Mouse (Mus musculus): ENCODE data around the gene Ndufs1. TPM values are rescaled to one million over a fixed set of nuclear protein-coding genes. Genes with fewer than 3 reads are reported as not detected.
A peak's percentile ranks its signal among the peaks of the same experiment; 100 is the strongest.
"Not testable (repeated sequence)": the region's sequence is repeated elsewhere in the genome, so short reads cannot be mapped to it uniquely, and the experiment has no call there.

Ndufs1 gene
- polyA plus RNA-seq, 3 experiments from 2014 or later: 101 to 116 (median 108) TPM

DNA sequence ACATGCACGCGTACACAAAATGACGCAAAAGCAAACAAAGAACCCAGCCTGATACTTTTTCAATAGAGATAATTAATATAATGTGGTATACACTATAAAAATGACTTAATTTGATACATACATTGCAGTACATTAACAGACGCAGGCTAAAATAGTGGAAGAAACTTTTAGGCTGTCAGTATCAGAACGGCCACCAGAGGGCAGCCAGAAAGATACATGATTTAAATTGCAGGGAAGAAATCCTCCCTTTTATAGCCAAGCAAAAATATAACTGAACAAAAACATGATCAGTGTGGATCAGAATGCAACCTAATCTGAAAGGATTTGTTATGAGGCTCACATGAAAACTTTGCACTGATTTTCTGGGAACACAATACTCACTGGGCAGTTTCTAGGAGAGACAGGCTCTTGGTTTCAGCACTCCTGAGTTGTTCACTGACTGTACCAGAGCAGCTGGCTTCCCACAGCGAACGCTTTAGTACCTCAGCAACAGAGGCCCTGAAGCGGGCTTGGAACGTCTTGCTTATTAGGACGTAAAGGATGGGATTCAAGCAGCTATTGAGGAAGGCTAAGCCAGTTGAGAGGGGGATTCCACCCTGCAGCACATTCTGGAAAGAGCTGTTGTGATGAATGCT, 6.1 kb upstream of the Ndufs1 start:
- ATAC-seq: no peak

DNA sequence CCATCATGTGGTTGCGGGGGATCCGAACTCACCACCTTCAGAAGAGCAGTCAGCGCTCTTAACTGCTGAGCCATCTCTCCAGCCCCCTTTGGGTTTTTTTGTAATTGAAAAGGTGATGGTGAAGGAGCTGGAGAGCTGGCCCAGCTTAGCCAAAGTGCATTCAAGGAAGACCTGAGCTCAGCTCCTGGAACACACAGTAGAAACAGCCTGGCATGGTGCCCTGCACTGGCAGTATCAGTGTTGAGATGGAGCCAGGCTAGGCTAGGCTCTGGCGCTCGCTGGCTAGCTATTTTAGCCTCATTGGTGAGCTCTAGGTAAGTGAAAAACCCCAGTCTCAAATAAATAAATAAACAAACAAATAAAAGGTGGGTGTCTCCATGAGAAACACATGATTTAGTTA, 5.6 kb upstream of the Ndufs1 start:
- no peak for ATAC-seq

DNA sequence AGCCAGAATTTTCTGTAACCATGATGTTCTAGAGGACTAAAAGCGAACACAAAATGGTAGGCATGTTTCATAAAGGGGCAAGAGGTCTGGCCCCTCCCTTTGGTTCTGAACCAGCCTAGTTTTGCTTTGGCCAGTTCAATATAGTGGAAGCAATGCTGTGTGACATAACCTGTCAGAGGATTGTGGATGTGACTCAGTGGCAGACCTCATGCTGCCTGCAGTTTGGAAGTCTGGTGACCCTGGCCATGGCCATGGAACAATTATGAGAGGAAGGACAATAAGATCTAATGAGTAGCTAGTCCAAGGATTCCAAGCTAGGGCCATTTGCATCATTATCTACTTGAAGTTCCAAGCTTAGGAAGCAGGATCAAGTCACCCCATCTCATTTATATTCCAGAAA, 4.8 kb upstream of the Ndufs1 start:
- no peak for ATAC-seq

DNA sequence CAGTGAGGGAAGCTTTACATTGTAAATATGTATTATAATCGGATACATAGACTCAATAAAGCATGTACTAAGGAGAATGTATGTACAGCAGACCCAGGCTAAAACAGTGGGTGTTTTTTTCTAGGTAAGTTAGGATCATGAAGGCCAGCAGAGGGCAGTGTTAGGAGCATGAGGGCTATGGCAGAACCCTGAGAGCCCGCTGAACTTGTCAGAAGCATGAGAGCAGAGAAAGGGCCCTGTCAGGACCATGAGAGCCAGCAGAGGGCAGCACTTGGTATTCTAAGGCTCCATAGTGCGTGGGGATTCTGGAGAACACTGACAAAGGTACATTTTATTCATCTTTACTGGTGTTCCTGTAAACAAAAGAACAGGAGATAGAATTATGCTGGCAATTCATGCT, 4.4 kb upstream of the Ndufs1 start:
- ATAC-seq: peak; percentile 82

DNA sequence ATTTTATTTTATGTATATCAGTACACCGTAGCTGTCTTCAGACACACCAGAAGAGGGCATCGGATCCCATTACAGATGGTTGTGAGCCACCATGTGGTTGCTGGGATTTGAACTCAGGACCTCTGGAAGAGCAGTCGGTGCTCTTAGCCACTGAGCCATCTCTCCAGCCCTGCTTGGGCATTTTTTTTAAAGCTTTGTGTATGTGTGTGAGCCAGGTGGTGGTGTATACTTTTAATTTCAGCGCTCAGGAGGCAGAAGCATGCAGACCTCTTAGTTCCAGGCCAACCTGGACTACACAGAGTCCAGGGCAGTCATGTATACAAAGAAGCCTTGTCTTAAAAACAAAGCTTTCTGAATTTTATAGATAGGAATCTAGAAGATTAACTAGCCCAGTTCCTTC, 3.9 kb upstream of the Ndufs1 start:
- ATAC-seq: not testable (repeated sequence)

DNA sequence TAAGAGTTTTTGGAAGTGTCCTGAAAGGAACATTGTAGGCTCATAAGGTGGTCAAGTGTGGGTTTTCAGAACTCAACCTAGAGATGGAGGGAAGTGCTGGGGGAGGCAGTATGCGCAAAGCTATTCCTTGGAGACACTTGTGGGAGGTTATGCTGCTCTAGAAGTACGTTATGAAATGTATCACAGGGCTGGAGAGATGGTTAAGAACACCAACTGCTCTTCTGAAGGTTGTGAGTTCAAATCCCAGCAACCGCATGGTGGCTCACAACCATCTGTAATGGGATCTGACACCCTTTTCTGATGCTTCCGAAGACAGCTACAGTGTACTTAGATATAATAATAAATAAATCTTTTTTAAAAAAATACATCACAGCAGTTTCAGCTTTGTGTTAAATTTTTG, 3.5 kb upstream of the Ndufs1 start:
- ATAC-seq: no peak

DNA sequence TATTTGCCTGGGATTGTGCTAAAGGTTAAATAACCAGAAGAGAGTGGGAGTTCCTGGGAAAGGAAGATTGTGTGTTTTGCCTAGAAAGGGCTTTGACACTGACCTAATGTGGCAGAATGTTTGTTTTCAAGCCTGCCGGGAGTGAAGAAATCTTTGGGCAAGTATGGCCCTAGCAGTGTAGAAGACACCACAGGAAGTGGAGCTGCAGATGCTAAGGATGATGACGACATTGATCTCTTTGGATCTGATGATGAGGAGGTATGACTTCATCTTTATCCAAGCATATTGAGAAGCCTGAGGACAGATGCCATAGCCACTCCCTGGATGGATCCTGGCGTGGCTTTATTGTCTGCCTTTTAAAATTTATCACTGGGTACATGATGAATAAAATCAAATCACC, 1.7 kb upstream of the Ndufs1 start:
- no peak for ATAC-seq

DNA sequence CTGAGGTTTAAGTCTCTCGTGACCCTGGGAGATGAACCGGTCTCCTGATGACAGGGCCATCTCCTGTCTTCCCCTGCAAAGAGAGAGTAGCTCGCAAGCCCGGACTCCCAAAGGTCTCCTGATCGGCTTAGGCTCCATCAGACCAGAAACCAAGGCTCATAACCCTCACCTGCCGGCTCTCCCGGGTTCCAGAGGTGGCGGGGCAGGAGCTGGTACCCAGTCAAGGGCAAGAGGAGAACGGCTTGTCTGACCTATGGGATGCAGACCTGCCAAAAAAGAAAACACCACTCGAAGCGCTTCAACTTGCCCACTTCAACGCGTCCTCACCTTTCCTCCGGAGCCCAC, 402 bp downstream of the Ndufs1 start:
- ATAC-seq: peak; percentile 9

DNA sequence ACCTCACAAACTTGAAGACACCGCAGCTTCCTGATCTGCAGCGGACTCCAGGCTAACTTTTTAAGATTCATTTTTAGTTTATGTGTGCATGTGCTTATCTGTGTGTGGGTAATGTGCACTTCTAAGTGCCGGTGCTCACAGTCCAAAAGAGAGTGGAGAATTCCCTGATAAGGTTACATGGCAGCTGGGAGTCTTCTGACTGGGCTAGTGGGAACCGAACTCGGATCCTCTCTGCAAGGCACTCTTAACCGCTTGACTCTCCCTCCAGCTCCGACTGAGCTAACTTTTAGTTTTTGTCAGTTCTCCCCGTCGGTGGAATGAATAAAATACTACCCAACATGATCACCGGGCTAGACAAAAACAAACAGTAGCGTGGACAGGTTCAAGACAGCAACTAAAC, 780 bp downstream of the Ndufs1 start:
- no peak for ATAC-seq

DNA sequence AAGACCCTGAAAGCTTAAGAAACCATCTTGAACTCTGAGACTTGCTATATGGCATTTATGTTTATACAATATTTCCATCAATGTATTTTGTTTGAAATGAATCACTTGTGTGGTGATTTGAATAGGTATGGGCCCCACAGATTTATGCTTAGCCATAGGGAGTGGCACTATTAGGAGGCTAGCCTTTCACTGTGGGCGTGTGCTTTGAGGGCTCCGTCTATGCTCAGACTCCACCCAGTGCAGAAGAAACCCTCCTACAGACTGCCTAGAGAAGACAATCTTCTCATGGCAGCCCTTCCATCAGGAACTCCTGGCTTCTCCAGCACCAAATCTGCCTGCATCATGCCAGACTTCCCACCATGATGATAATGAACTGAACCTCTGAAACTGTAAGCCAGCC, 8.0 kb downstream of the Ndufs1 start:
- no peak for ATAC-seq

DNA sequence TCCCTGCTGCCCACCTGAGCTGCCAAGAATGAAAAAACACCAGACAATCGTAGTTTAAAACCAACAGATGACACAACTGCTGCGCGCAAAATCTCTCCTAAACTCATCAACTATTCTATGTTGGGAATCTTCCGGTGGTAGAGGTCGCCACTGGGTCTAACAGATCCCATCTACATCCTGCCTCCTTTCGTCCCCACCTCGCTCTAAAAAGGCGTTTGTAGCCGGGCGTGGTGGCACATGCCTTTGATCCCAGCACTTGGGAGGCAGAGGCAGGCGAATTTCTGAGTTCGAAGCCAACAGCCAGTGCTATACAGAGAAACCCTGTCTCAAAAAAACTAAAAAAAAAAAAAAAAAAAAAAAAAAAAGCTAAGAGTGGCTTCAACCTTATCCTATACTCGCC, 36.4 kb downstream of the Ndufs1 start:
- ATAC-seq: no peak

DNA sequence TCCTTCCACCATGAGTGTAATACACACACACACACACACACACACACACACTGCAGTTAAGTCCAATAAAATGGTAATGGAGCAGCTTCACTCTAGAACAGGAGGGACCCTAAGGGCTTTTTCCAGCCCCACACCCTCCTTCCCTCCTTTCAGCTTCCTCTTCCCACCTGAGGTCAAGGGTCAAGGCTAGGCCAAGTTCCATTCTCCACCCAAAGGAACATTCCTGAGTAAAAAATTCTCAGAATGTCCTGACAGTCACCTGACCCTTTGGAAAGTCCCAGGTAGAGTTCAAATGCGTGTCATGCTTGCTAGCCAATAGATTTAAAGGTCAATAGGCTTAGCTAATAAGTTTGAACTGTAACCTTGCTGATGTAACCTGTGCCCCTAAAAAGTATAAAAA, 38.0 kb downstream of the Ndufs1 start:
- not testable (repeated sequence) for ATAC-seq

DNA sequence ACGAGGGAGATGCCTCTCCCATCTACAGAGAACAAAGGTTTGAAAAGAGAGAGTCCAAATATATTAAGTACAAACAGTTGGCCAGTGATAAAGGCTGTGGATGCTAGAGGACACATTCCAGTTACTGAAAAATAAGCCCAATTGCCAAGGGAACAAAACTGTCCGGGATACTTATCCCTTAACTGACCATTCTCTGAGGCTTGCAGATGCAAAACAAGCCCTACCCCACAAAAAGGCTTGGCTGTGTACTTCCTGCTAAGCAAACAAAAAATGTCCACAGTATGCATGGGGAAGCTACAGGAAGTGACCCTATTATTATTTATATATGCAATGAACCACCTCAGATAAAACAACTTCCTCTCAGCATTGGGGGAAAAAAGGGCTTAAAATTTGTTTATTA, 38.7 kb downstream of the Ndufs1 start:
- ATAC-seq: no peak

DNA sequence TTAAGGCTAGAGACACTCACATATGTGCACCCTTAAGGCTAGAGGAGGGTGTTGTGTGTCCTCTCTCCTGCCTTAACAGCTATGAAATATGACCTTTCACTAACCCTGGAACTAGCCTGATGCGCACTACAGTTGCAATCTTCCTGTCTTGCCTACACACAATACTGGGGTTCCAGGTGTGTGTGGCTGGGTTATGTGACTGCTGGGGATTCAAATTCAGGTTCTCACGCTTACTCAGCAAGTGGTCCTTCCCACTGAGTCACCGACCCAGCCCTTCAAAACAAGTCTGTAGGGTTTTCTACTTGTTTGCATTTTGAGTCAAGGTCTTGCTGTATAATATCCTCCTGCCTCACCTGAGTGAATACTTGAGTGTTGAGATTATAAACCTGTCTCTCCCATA, 42.1 kb downstream of the Ndufs1 start:
- ATAC-seq: no peak

DNA sequence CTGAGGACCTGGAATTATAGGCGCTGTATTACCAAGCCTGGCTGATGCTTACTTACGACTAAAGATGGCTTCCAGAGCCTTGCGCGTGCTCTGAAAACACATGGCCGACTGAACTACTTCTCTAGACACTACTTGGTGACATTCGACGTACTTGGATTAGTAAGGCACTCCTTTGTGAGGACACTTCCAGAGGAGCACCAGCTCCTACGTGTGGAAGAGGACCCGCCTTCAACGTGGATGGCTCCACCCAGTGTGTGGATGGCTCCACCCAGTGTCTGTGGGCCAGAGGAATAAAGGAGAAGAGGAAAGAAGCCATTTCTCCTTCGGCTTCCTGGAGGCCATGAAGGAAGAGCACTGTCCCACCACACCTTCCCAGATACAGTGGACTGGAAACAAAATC, 44.9 kb downstream of the Ndufs1 start:
- no peak for ATAC-seq

DNA sequence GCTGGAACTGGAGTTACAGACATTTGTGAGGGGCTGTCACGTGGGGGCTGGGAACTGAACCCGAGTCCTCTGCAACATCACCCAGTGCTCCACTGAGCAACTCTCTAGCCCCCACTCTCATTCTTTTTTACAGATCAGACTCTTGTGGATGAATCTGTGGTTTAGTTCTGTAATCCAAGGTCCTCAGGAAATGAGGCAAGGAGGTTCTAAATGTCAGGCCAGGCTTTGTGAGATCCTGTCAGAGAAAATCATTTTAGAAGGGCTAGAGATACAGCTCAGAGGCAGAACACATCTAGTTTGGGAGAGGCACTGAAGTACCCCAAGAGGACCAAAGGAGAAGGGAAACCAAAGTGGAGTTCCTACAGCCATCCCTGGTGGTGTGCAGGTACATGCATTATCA, 45.8 kb downstream of the Ndufs1 start:
- no peak for ATAC-seq

DNA sequence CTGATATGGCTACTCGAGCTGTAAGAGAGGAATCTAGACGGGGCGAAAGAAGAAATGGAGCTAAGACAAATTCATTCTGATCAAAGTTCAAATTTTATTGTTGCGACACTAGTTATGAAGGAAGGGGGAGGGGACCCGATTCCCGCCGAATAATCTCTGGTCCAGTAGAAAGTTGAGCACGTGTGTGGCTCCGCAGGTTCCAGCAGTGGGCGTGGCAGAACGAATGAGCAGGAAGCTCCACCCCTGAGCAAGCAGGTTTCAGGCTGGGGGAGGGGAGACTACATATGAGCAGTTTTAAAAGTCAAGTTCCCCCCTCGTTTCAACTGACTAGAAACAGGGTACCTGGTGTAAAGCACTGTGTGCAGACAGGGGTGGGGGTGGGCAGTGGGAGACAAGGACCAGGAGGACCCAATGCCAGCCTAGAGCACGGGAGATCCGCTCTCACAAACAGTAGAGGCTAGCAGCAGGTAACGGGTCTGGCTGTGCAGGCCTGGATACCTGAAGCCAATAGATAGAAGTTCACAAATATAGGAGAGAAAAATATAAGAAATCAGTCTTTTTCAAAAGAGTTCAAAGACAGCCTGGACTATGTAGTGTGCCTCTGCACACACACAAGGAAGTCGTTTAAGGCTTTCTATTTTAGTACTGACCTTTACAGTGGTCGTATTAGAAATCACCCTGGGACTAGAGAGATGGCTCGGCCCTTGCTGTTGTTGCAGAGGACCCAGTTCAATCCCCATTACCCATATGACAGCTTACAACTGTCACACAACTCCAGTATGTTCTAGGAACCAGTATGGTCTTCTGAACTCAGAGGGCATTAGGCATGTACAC, 46.6 kb downstream of the Ndufs1 start:
- ATAC-seq: peak; percentile 57

DNA sequence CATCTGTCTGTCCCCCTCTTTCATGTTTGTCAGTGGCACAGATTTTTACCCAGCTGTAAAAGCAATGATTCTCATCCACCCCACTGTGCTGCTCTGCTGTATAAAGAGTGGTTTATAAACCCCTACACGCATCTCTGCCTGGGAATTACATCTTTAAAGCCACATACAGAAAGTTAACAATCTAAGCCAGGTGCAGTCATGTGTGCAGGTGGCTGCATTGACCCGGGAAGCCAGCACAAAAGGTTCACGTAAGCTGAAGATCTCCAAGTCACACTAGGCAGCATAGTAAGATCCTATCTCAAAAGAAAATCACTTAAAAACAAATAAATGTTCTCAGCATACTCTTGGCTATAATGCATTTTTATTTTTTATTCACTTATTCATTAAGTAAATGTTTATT, 47.4 kb downstream of the Ndufs1 start:
- peak; percentile 19 for ATAC-seq

DNA sequence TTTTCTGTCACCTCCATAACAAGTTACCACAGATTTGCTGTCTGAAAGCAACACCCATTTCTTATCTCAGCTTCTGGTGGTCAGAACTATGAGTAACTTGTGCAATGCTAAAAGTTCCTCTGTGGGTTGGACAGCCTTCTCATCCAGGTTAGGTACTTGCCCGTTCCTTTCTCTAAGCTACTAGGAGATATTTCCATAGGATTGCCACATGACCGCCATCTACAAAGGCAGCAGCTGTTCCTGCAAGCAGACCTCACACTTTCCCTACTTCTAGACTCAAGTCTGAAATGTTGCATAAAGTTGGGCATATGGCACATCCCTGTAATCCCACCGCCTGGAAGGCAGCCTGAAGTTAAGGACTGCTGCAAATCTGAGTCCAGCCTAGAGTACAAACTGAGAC, 50.4 kb downstream of the Ndufs1 start:
- no peak for ATAC-seq

DNA sequence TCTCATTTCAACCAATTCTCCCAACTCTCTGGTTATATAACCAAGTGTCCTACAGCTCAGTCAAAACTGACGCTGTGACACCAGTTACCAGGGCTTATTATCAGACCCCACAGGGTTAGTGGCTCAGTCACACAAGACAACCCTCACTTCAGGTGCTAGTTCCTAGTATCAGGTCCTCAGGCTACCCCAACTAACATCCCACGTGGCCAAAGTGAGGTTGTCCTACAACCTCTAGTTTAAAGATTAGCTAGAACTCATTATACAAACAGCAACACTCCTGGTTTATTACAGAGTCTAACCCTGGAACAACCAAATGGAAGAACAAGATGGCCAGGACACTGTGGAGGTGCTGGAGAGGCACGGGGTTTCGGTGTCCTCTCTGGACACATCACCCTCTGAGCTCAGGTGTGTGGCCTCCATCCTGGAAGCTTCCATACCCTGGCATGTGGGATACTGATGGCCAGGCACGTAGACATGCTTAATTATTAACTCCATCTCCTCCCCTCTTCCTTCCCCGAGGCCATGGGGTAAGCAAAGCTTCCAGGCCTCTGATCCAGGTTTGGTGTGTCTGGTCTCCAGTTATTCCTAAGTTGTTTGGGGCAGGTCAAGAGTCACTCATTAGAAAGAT, 52.7 kb downstream of the Ndufs1 start:
- ATAC-seq: no peak

DNA sequence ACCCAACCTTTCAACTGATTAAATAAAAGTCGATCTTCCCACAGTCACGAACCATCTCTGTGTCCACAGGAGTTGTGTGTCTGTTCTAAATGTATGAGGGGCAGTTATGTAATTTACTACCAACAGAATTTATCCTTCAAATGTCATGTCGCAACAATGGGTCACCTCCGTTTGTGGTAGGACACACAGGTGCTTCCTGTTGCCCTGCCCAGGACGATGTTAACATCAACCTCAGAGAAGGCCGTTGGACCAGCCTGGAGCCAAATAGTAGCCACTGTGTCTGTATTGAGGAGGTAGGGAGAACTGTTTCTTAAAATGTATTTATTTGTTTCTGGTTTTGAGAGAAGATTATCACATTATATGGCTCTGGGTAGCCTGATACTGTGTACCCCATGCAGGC, 54.6 kb downstream of the Ndufs1 start:
- ATAC-seq: no peak

DNA sequence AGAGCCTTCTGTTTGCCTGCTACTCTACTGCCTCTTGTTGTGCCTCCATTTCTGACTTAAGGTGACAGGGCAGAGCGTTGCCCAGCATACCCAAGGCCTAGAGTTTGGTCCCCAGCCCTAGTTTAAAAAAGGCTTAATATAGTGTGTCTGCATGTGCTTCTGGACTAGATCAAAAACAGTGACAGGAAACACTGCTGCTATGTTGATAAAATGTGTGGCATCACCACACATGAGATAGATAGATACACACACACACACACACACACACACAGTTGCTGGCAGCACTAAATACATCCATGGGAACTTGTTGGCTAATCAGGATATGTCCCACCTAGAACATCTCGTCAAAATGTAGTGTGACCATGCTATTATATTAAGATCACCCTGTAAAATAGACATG, 56.3 kb downstream of the Ndufs1 start:
- ATAC-seq: no peak

DNA sequence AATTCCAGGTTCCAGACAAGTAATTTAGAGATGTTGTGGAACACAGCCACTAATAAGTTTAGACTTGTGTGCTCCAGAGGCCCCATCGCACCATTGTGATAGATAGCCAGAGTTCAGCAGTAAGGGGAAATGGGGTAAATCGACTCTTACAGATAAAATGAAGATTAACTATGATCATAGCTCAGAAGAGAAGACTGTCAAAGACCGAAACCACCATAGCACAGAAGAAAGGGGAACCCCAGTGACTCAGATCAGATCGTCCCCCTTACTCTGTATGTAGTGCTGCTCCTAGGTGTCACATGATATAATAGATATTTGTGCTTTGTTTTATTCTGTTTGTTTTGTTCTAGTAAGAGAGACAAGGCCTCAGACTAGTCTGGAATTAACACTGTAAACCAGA, 57.0 kb downstream of the Ndufs1 start:
- ATAC-seq: peak; percentile 92

DNA sequence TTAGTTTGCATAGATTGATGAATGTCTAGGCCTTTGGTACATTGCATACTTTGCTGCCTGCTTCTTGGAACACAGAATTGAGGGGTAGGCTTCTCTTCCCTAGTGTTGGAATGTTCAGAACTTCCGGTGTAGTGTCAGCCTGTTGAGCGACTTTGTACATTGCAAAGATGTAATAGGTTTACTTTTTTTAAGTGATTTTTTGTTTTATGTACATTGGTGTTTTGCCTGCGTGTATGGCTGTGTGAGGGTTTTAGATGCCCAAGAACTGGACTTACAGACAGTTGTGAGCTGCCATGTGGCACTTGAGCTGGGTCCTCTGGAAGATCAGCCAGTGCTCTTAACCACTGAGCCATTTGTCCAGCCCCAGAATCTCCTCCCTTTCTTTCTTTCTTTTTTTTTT, 61.1 kb downstream of the Ndufs1 start:
- no peak for ATAC-seq
